Mouse (Mus musculus): ENCODE measurements around the gene Gm37240. TPM values are rescaled to one million over a fixed set of nuclear protein-coding genes. Genes with fewer than 3 reads are reported as not detected.

Gm37240 gene
- polyA plus RNA-seq, 1 experiment from 2014 or later: 3.3 TPM

GRCm38 (mm10) chr3:84749222-84749621, 1138.1 kb downstream of the Gm37240 start:
- 57% methylated on average over 5 of the region's 5 CpGs for WGBS
- Histone ChIP-seq H3K27ac (ENCODE audit: low read depth, low read length) (no peak overlapping the region), H3K27me3 (replicated peaks; ENCODE audit: control insufficient read depth, insufficient read depth, low read length) (no peaks in the 10 kb centered on the region), H3K9ac (ENCODE audit: low read depth, low read length) (no peak overlapping the region), H3K36me3 (ENCODE audit: control insufficient read depth, insufficient read depth) (no peaks in the 10 kb centered on the region), H3K4me2 (replicated peaks; ENCODE audit: low read depth) (no peak overlapping the region), H3K4me1 (replicated peaks; ENCODE audit: control insufficient read depth, insufficient read depth, low read length) (no peaks in the 10 kb centered on the region), H3K9me3 (ENCODE audit: control insufficient read depth) (no peaks in the 10 kb centered on the region), H3K4me3 (ENCODE audit: low read depth, low read length) (no peak overlapping the region)
- no peak for ATAC-seq
- TF ChIP-seq CTCF (IDR thresholded peaks at IDR 0.05; ENCODE audit: low read depth): no peak

- H3K4me1 ChIP-seq (replicated peaks; ENCODE audit: control insufficient read depth, insufficient read depth, low read length): no peaks in the 10 kb centered on the region
- no peak overlapping the region for H3K27ac ChIP-seq (ENCODE audit: low read depth, low read length)
- 54% methylated on average over 5 of the region's 5 CpGs for WGBS
- no peak for ATAC-seq
- no peak overlapping the region for H3K9ac ChIP-seq (ENCODE audit: low read depth, low read length)
- no peak overlapping the region; the same call in 1 of the 2 replicates for H3K4me2 ChIP-seq (replicated peaks; ENCODE audit: low read depth)
- no peaks in the 10 kb centered on the region for H3K27me3 ChIP-seq (replicated peaks; ENCODE audit: control insufficient read depth, insufficient read depth, low read length)
- no peak for TF ChIP-seq CTCF (IDR thresholded peaks at IDR 0.05; ENCODE audit: low read depth)
- no peak overlapping the region for H3K4me3 ChIP-seq (ENCODE audit: low read depth, low read length)
- no peaks in the 10 kb centered on the region for H3K9me3 ChIP-seq (ENCODE audit: control insufficient read depth)
- no peaks in the 10 kb centered on the region for H3K36me3 ChIP-seq (ENCODE audit: control insufficient read depth, insufficient read depth)
Measured at GRCm38 (mm10) chr3:84748139-84748538, 1139.2 kb downstream of the Gm37240 start.

- Histone ChIP-seq H3K36me3 (ENCODE audit: control insufficient read depth, insufficient read depth) (no peaks in the 10 kb centered on the region), H3K4me3 (ENCODE audit: low read depth, low read length) (no peak overlapping the region), H3K4me2 (replicated peaks; ENCODE audit: low read depth) (0 out of 2 replicates have a peak overlapping the region, but pooled peaks have one; percentile 14), H3K4me1 (replicated peaks; ENCODE audit: control insufficient read depth, insufficient read depth, low read length) (no peaks in the 10 kb centered on the region), H3K27me3 (replicated peaks; ENCODE audit: control insufficient read depth, insufficient read depth, low read length) (no peaks in the 10 kb centered on the region), H3K9ac (ENCODE audit: low read depth, low read length) (no peak overlapping the region), H3K27ac (ENCODE audit: low read depth, low read length) (no peak overlapping the region), H3K9me3 (ENCODE audit: control insufficient read depth) (no peaks in the 10 kb centered on the region)
- WGBS: 37% methylated on average over 18 of the region's 18 CpGs
- no peak for ATAC-seq
- peak; percentile 45 for TF ChIP-seq CTCF (IDR thresholded peaks at IDR 0.05; ENCODE audit: low read depth)
Measured at GRCm38 (mm10) chr3:84745537-84746189, 1141.7 kb downstream of the Gm37240 start.

GRCm38 (mm10) chr3:84744707-84745106, 1142.6 kb downstream of the Gm37240 start:
- no peak for ATAC-seq
- H3K9me3 ChIP-seq (ENCODE audit: control insufficient read depth): no peaks in the 10 kb centered on the region
- H3K4me2 ChIP-seq (replicated peaks; ENCODE audit: low read depth): no peak overlapping the region
- no peak overlapping the region for H3K9ac ChIP-seq (ENCODE audit: low read depth, low read length)
- TF ChIP-seq CTCF (IDR thresholded peaks at IDR 0.05; ENCODE audit: low read depth): no peak
- H3K36me3 ChIP-seq (ENCODE audit: control insufficient read depth, insufficient read depth): no peaks in the 10 kb centered on the region
- 0 out of 2 replicates have a peak, but pooled peaks cover 3% of the 10 kb centered on the region for H3K27me3 ChIP-seq (replicated peaks; ENCODE audit: control insufficient read depth, insufficient read depth, low read length)
- no peaks in the 10 kb centered on the region for H3K4me1 ChIP-seq (replicated peaks; ENCODE audit: control insufficient read depth, insufficient read depth, low read length)
- no peak overlapping the region for H3K27ac ChIP-seq (ENCODE audit: low read depth, low read length)
- WGBS: 48% methylated on average over 13 of the region's 13 CpGs
- H3K4me3 ChIP-seq (ENCODE audit: low read depth, low read length): no peak overlapping the region

- Histone ChIP-seq H3K9me3 (ENCODE audit: control insufficient read depth) (no peaks in the 10 kb centered on the region), H3K27ac (ENCODE audit: low read depth, low read length) (no peak overlapping the region), H3K4me3 (ENCODE audit: low read depth, low read length) (no peak overlapping the region), H3K27me3 (replicated peaks; ENCODE audit: control insufficient read depth, insufficient read depth, low read length) (0 out of 2 replicates have a peak, but pooled peaks cover 3% of the 10 kb centered on the region), H3K4me2 (replicated peaks; ENCODE audit: low read depth) (no peak overlapping the region), H3K4me1 (replicated peaks; ENCODE audit: control insufficient read depth, insufficient read depth, low read length) (no peaks in the 10 kb centered on the region), H3K9ac (ENCODE audit: low read depth, low read length) (no peak overlapping the region), H3K36me3 (ENCODE audit: control insufficient read depth, insufficient read depth) (no peaks in the 10 kb centered on the region)
- WGBS: 37% methylated on average over 10 of the region's 10 CpGs
- no peak for TF ChIP-seq CTCF (IDR thresholded peaks at IDR 0.05; ENCODE audit: low read depth)
- ATAC-seq: no peak
Measured at GRCm38 (mm10) chr3:84740050-84740596, 1147.2 kb downstream of the Gm37240 start.

- H3K4me1 ChIP-seq (replicated peaks; ENCODE audit: control insufficient read depth, insufficient read depth, low read length): no peaks in the 10 kb centered on the region
- no peak overlapping the region for H3K4me2 ChIP-seq (replicated peaks; ENCODE audit: low read depth)
- no peak overlapping the region for H3K4me3 ChIP-seq (ENCODE audit: low read depth, low read length)
- no peaks in the 10 kb centered on the region for H3K9me3 ChIP-seq (ENCODE audit: control insufficient read depth)
- no peak for ATAC-seq
- no peak overlapping the region for H3K9ac ChIP-seq (ENCODE audit: low read depth, low read length)
- H3K27ac ChIP-seq (ENCODE audit: low read depth, low read length): no peak overlapping the region
- WGBS: 74% methylated on average over 3 of the region's 3 CpGs
- H3K27me3 ChIP-seq (replicated peaks; ENCODE audit: control insufficient read depth, insufficient read depth, low read length): peaks cover 3% of the 10 kb centered on the region; the same call in 1 of the 2 replicates
- peak; percentile 37; the same call in 1 of the 2 replicates for TF ChIP-seq CTCF (IDR thresholded peaks at IDR 0.05; ENCODE audit: low read depth)
- no peaks in the 10 kb centered on the region for H3K36me3 ChIP-seq (ENCODE audit: control insufficient read depth, insufficient read depth)
Measured at GRCm38 (mm10) chr3:84737137-84737536, 1150.2 kb downstream of the Gm37240 start.

All from intestine, postnatal 0 days (tissue).